Mouse (Mus musculus) lung, postnatal 36 days (tissue): ENCODE measurements around the gene Shroom4.
A peak's percentile ranks its signal among the peaks of the same experiment; 100 is the strongest.
"Not testable (repeated sequence)": the region's sequence is repeated elsewhere in the genome, so short reads cannot be mapped to it uniquely, and the experiment has no call there.

Source experiments
- DNase-seq: peaks from one replicate; pipeline ENCODE4 v3.0.0; 2022; ENCODE audit warnings: mixed read lengths

Shroom4 gene

DNA sequence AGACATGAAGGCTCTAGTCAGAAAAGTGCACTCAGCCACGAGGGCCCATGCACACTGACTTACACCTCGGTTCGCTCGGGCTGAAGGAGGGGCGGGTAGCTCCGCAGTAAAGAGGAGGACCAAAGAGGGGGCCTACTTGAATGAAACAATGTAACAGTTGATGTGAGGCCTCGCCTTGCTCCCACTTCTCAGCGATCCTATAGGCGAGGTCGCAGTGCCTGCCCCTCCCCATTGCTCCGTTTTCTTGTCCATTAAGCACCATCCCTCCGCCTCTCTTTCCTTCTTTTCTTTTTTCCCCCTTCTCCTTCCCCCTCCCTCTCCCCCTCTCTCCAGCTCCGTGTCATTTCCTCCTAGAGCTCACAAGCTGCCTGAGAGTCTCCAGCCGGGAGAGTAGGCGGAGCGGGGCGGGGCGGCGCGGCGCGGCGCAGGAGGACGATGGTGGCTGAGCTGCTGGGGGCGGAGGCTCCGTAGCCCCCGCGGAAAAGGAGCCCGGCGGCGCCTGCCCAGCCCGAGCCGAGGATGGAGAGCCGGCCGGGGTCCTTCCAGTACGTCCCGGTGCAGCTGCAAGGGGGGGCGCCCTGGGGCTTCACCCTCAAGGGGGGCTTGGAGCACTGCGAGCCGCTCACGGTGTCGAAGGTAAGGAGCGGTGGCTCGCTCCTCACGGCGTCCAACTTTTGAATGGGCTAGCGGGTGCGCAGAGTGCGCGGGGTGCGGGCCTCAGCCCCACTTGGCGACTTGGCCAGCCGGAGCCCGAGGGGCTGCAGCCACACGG lies at the start of gene Shroom4:
Shroom4 (plus strand) TSS at position 229 of the 772 bp plus-strand sequence.
- peak; percentile 70 for DNase-seq

DNA sequence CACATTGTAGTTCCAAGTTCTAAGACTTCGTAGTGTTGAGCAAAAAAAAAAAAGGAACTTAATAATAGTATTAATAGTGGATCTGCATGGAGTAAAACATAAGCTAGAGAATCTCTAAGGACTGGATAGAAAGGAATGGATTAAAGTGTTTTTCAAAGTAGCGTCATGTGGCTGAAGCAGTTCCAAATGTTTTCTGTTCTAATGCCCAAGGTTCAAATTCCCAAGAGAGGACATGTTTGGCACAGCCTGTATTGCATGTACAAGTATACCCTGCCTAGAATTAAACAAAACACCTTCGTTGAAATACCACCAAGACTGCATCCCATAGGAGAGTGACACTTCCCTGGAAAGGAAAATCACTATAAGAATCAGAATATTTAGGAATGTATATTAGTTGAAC lies 42.8 kb upstream of the Shroom4 start:
- DNase-seq: no peak

DNA sequence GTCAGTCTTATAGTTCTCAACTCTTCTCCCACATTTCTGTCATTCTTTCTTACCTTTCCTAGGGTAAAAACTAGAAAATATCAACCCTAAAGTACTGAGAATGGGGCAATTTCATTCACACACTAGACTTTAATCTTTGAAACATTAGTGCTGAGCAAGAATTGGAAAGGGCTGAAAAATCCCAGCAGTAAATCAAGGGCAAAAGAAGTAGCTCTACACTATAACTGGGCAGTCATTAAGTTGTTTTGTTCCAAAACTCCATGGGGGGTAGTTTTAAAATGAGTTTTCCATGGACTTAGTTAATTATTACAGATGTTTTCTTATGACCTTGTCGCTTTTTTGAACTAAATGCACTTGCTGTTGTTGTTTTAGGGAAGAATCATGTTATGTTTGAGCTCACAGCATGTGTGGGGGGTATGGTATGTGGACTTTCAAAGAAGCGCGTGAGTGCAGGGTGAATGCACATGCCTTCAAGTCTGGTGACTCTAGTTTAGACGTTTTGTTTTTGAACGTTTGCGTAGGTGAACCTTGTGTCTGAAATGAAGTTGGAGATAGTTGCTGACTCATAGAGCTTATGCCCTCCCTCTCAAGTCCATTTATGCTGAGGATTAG lies 42.0 kb upstream of the Shroom4 start:
- DNase-seq: no peak

DNA sequence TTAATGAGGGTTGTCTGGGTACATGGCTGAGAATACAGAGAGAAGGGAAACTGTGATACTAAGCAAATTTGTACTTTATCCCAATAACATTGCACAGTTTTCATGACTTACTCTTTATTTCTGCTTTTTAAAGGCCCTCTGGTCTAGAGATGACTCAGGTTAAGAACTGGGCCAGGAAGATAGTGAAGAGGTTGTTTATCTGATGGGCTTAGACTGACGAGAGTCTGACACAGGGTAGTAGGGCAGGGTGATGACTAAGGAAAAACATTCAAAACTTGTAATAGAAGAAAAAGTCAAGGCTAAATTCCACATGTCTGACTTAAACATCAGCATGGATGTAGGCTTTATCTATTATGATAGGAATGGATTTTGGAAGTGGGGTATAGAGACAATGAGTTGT lies 30.8 kb upstream of the Shroom4 start:
- no peak for DNase-seq

DNA sequence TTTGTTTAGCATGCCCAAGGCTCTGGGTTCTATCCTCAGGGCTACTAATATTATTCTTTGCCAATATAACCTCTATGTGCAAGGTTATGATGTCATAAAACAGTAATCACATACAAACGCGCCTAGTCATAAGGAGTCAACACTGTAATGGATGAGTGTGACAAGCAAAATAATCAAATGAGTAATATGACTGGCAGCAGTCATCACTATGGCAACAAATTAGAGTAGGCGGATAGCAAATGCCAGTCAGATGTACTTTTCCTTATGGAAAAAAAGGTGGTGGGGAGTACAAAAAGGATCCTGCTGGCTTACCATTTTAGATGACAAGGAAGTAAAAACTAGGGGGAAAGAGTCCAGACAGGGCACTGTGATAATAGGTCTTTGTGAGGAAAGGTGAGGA lies 28.9 kb upstream of the Shroom4 start:
- no peak for DNase-seq

DNA sequence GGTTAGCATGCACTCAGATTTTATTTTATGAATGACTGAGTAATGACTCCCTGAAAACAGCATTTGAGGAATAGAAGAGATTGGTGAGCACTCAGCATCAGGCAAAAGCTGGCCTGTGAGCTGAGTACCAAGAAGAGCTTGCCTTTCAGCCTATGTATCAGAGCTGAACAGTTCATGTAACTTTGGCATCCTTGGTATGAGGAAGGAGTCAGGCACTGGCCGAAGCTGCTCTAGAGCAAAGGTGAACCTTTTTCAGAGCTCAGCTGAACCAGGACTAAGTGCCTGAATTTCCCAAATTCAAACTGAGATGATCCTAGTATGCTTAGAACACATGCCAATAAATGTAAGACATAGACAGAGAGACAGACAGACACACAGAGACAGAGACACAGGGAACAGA lies 5.8 kb upstream of the Shroom4 start:
- DNase-seq: no peak

DNA sequence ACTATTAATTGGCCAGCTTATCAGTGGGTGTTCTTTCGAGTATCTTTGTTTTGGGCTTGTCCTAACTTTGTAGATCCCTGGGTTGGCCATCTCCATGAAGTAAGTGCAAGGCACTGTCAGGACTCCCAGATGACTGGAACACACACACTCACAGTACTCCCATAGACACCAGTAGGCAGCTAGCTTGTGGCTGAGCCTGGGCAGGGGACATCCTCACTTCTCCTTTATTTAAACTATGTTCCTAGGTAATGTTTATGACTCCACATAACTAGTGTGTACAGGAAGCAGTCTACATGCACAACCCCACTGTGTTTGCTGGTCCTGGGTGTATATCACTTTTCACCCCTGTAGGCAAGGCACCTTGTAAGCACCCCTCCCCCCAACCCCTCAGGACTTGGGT lies 461 bp upstream of the Shroom4 start:
- no peak for DNase-seq

DNA sequence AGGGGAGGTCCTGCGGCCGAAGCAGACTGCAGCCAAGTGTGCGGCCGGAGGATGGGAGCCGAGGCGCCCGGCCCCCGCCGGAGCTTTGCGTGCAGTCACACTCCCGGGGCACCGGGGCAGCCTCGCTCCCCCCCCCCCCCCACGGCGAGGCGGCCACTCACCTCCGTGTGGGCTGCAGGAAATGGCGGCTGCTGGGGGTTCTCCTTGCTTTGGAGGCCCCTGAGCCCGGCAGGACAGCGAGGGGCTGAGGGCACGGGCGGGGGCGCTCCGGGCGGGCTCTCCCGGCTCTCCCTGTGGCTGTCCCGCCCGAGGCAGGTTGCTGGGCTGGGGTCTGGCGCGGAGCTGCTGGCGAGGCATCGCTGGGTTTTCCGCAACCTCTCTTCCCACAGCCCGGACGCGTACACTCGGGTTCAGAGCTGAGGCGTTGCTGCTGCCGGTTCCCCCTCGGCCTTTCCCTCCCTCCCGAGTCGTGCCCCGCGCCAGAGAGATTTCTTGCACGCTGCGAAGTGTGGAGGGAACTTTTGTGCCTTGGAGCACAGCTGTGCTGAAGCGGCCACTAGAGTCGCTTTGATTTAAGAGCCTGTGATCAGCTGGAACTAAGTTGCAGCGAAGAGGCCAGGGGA lies 855 bp downstream of the Shroom4 start:
- DNase-seq: no peak

DNA sequence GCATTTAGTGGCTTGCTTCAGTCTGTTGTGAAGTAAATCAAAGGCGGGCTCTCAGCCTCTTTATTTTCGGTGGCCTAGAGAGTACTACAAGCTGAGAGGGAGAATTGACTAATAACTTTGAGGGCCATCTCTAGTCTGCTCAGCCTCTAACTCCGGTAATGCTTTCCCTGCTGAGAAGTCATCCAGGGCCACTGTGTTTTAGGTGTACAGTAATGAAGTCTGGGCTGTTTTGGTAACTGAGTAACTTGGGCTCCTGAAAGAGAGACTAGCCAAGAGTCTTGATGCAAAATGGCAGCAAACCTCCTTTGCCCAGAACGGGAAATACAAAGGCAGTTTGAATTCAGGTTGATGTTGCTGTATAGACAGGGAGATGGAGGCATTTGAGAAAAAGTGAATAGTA lies 3.3 kb downstream of the Shroom4 start:
- DNase-seq: no peak

DNA sequence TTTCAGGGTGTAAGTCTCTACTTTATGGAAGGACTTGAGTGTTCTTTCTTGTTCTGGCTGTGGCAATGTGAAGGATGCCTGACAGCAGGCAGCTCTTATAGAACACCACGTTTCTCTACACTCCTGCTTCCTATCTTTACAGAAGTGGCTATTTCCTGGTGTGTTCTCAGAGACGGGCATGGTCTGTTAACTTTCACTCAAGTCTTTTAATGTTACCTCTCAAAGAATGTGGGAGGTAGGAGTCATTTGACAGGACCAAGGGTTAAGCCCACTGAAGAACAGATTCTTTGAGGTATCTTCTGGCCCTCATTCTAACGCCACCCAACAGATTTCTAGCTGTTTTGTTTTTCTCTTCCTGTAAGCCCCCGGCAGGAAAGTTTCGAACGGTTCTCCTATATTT lies 9.5 kb downstream of the Shroom4 start:
- no peak for DNase-seq

DNA sequence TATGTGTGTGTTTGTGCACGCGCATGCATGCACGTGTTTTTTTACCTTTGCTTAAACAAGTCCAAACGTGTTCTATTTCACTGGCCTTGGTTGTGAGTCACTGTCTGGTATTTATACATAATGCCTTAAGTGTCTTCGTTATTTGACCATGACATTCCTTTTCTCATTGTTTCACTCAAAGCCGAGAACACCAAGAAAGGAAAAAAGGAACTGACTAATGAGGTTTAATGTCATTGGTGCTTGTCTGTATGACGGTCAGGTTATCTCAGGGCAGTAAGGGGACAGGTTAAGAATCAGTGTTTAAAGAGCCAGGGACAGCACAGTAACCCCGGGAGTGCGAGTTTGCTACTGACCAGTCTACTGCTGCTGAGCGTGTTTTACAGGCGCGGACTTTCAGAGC lies 15.8 kb downstream of the Shroom4 start:
- DNase-seq: no peak

DNA sequence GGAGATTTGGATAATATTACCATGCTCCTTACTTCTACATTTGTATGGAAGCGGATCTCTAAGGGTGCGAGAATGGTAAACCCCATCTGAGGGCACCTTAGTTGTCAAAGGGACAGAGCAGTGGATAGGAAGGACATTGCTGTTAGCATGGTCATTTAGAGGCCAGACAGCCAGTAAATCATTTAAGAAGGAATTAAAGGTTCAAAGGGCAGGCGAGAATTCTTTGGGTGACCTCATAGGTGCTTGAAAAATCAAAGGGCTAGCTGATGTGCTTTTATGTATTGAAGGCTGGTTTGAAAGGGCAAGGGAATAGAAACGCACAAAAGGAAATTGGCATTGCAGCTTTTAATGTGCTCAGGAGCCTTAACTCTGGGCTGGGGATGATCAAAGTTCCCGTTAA lies 16.3 kb downstream of the Shroom4 start:
- DNase-seq: no peak

DNA sequence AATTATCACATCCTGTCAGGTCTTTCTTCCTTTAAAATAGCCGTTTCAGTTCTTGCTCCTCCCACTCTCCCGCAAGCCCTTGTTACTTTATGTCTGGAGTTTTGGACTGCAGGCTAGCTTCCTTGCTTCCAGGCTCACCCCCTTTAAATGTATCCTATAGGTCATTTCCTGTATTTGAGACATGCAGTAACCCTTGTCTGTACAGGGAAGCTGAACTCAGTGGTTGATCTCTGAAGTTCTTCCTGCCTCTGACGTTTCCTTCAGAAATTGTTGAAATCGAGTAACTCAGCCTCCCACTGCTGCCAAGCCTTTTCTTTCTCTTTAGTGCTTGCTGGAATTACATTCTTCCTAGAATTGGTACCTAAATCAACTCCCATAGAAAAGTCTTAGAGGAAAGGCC lies 18.5 kb downstream of the Shroom4 start:
- no peak for DNase-seq

DNA sequence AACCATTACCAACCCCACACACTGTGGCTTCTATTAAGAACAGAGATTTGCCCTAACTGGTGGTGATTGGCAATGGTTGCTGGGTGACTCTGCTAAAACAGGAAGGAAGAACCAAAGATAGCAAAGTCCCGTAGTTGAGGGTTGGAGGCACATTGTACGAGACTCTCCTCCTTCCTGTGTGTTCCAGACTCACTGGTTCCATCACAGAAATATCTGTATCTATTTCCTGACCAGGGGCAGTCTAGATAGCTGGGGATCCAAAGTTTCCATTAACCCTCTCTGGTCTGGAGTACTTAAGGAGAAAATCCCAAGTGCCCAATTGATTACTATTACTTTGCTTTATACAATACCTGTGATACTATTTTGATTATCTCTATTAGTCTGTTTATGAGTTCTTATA lies 35.6 kb downstream of the Shroom4 start:
- no peak for DNase-seq

DNA sequence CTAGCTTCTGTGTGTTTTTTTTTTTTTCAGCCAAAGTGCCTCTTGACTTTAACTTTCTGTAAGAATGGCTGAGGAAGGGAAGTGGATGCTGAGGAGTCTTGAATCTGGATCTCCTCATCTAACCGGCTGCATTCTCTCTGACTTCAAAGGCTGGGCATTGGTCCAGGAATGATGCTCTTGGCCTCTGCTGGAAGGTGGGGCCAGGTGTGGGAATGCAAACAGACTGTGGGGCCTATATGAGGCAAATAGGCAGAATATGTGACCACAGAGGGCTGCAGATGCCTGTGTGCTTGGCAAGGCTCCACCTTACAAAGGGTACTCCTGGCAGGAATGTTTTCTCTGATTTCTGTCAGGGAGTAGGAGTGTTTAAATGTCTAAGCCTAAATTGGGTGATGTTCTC lies 46.8 kb downstream of the Shroom4 start:
- peak; percentile 52 for DNase-seq

DNA sequence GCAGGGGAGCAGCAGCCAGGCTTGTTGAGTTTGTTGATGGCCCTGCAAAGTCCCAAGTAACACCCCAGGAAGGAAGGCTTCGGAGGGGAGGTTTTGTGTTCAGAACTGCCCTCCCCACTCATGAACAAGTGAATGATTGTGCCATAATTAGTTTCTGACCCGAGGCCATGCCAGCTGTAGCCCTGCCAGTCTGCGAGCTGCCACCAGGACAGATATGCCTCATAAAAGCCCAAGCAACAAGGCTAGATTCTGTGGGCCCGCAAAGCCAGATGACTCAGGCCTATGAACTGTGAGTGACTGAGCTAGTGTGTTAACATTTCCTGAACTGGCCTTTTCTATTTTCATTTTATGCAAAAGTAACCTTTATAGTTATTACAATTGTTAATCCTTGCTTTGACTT lies 48.3 kb downstream of the Shroom4 start:
- no peak for DNase-seq

DNA sequence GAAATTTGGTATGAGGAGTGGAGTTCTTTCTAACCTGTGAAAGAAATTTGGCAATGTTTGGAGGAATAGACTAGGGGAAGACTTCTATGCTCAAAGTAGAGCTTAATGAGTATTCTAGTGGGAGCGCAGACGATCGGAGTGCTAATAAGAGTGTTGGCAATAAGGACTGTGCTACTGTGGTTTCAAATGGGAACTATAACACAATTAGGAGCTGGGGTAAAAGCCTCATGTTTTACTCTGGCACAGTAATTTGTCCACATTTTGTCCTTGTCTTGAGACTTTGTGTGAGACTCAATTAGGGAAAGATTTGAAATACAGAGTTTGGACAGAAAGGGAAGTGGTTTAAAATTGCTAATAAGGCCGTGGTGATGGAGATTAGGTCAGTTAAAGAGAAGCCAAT lies 53.6 kb downstream of the Shroom4 start:
- no peak for DNase-seq

DNA sequence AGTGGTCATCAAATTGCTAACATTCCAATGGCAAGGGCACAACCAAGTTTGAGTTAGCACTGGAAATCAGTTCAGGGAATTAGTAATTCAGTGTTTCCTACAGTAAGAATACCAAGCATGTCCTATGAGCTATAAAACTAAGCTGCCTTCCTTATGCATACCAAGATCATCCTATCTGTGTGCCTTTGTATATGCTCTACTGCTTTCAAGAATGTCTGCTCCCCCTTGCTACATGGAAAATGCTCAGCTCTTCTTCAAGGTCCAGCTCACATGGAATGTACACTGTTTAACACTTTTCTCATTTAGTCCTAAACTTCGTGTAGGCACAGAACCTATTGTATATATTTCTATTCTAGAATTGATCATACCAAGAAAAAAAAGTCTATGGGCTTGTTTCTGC lies 69.6 kb downstream of the Shroom4 start:
- not testable (repeated sequence) for DNase-seq

DNA sequence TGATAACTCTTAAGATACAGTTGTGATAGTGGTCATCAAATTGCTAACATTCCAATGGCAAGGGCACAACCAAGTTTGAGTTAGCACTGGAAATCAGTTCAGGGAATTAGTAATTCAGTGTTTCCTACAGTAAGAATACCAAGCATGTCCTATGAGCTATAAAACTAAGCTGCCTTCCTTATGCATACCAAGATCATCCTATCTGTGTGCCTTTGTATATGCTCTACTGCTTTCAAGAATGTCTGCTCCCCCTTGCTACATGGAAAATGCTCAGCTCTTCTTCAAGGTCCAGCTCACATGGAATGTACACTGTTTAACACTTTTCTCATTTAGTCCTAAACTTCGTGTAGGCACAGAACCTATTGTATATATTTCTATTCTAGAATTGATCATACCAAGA lies 72.9 kb downstream of the Shroom4 start:
- not testable (repeated sequence) for DNase-seq

DNA sequence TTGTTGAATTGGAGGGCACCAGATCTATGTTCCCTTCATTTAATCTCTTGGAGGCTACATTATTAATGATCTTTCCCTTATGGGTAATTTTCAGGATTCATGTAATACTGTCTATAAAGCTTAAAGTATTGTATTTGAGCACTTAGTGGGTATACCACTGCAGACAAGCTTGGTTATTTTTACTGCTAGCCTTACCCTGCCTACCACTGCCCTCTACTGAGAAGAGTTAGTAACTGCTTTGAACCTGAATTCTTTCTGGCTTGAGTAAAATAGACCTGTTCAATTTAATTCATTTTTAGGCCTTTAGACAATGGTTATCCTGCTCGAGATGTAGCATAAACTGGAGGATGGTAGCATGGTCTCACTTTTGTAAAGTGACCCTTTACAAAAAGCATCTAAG lies 75.5 kb downstream of the Shroom4 start:
- peak; percentile 5 for DNase-seq

DNA sequence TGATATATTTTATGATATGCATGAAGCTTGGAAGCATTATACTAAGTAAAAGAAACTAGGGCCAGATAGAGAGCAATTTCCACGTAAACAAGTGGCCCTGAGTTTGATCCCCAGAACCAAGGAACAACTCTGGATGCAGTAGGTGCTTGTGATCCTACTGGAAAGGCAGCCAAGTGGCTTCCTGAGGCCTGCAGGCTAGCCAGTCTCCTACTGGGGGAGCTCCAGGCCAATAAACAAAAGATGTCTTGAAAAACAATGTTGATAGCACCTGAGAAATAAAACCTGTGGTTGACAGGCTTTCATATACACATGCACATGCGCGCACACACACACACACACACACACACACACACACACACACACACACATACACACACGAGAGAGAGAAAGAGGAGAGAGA lies 82.6 kb downstream of the Shroom4 start:
- DNase-seq: peak; percentile 16

DNA sequence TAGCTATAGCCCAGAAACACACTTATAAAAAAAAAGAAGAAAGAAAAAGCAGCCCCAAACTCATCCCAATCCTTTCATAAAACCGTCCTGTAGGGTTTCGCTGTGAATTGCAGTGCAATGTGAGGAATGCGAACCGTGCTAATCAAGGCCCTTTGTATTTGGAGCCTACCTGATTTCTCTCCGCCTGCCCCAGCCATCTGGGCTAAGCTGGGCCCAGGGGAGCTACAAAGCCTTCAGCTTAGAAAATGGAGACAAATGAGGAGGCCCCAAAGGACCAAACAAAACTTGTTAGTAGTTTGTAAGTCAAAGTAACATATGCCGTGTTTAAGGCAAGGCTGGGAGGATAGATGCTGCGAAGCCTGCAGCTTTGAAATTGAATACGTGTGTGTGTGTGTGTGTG lies 84.2 kb downstream of the Shroom4 start:
- no peak for DNase-seq

DNA sequence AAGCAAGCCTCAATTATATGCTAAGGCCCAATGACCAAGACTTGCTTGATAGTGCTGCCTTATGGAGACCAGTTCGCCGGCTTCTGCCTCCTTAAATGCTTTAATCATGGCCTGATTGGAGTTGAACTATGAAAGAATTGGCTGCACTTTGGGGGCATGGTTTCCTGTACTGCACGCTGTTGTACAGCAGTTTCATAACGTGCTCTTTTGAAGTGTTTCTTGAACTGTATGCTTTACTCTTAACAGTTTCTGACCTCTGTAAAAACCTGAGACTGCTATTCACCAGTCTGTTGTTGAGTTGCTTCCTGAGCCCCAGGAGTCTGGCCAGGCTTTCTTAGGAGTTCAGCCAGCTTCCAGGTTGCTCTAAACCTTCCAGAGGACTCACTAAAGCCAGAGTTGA lies 90.8 kb downstream of the Shroom4 start:
- DNase-seq: peak; percentile 24

DNA sequence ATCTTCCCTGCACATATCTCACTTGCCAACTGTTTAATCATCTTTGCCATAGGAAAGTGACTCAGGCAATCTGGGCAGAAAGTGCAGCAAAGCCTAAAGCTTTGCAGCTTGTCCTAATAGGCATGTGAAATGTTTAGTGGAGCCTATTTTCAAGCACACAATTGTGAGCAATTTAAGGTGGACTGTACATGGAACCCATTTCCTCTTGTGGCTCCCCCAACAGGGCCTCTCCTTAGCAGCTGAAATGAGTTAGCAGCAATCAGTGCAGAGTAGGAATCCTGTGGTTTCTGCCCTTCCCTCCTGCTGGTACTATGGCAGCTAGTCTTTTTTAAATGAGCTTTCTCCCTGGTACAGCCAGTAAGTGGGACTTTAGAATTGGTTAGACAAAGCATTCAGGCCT lies 95.8 kb downstream of the Shroom4 start:
- no peak for DNase-seq
